Comparison of ENCODE assay signal across 26 mouse cellular contexts in the genomic region with DNA sequence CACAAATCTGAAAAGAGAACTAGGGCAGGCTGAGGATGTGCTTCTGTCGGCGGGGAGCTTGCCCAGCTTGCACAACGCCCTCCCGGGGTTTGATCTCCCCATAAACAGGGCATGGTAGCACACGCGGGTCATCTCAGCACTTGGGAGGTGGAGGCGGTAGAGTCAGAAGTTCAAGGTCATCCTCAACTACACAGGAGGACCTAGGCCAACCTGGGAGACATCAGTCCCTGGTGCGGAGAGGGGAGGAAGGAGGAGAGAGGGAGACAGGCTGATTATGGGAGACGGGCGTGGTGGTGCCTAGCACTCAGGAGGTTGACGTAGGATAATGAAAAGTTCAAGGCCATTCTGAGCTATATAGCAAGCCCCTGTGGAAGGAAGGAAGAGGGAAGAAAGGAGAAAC.
"Had no signal": no experiment of that assay in that cellular context is flagged by ENCODE, and none has a peak within 500 bp of the region (broad histone marks: within the 10 kb centered on the region; RNA-seq: fewer than 3 reads in every experiment).

No protein-coding gene starts in this region.

- DNase-seq: cerebellum, adult 9-11 months; cerebellum, postnatal 10 days; cerebellum, postnatal 14 days; cerebellum, postnatal 25 days; cerebellum, postnatal 36 days; embryo, embryonic 11 days; forebrain, postnatal 0 days; gastrocnemius, adult 2 months; gastrocnemius, postnatal 10 days; gastrocnemius, postnatal 14 days; gastrocnemius, postnatal 25 days; gastrocnemius, postnatal 36 days; heart, adult 11 months; heart, adult 18-20 months; heart, adult 2 months had no signal

- H3K27me3 ChIP-seq: embryonic facial prominence, embryonic 12.5 days; forebrain, embryonic 12.5 days; forebrain, embryonic 13.5 days; forebrain, embryonic 15.5 days had no signal

- H3K9ac ChIP-seq: embryonic facial prominence, embryonic 12.5 days; embryonic facial prominence, embryonic 13.5 days; embryonic facial prominence, embryonic 15.5 days; forebrain, embryonic 12.5 days; forebrain, embryonic 13.5 days; forebrain, embryonic 15.5 days; forebrain, postnatal 0 days had no signal

- H3K4me1 ChIP-seq: embryonic facial prominence, embryonic 12.5 days; embryonic facial prominence, embryonic 13.5 days; embryonic facial prominence, embryonic 15.5 days had no signal

- ATAC-seq: forebrain, embryonic 13.5 days; forebrain, embryonic 14.5 days; forebrain, embryonic 15.5 days; forebrain, embryonic 16.5 days; forebrain, postnatal 0 days had no signal

- H3K27ac ChIP-seq: embryonic facial prominence, embryonic 10.5 days; embryonic facial prominence, embryonic 12.5 days; embryonic facial prominence, embryonic 13.5 days; embryonic facial prominence, embryonic 15.5 days; forebrain, embryonic 10.5 days; forebrain, embryonic 12.5 days; forebrain, embryonic 13.5 days; forebrain, embryonic 15.5 days; gastrocnemius, adult 2 months; heart, adult 2 months had no signal

- H3K4me3 ChIP-seq: embryonic facial prominence, embryonic 10.5 days; embryonic facial prominence, embryonic 12.5 days; embryonic facial prominence, embryonic 13.5 days; embryonic facial prominence, embryonic 15.5 days; erythroblast, embryonic 14.5 days; forebrain, embryonic 10.5 days; forebrain, embryonic 12.5 days; forebrain, embryonic 13.5 days; forebrain, embryonic 15.5 days; gastrocnemius, adult 2 months; heart, adult 2 months had no signal

- H3K36me3 ChIP-seq: embryonic facial prominence, embryonic 10.5 days; embryonic facial prominence, embryonic 12.5 days; embryonic facial prominence, embryonic 13.5 days; embryonic facial prominence, embryonic 15.5 days; forebrain, embryonic 10.5 days; forebrain, embryonic 12.5 days; forebrain, embryonic 15.5 days had no signal

- H3K4me2 ChIP-seq: embryonic facial prominence, embryonic 12.5 days; embryonic facial prominence, embryonic 13.5 days; embryonic facial prominence, embryonic 15.5 days; forebrain, embryonic 12.5 days; forebrain, embryonic 13.5 days; forebrain, embryonic 15.5 days had no signal

- H3K9me3 ChIP-seq: embryonic facial prominence, embryonic 10.5 days; embryonic facial prominence, embryonic 12.5 days; embryonic facial prominence, embryonic 13.5 days; embryonic facial prominence, embryonic 15.5 days; forebrain, embryonic 10.5 days; forebrain, embryonic 12.5 days; forebrain, embryonic 13.5 days; forebrain, embryonic 15.5 days had no signal
